Mouse (Mus musculus) heart, embryonic 16.5 days (tissue): ENCODE results near the gene Slc25a48. TPM values are rescaled to one million over a fixed set of nuclear protein-coding genes. Genes with fewer than 3 reads are reported as not detected.

Experiments
- ATAC-seq: fragments of 200-750 bp; cut with Nextera tagmentation; replicated peaks from 2 replicates; pipeline ENCODE4 v1.8.0; 2017; ENCODE audit warnings: moderate number of reproducible peaks; ENCODE audit not compliant: insufficient read depth, low FRiP score; ENCODE audit errors: extremely low read depth
- H3K27ac ChIP-seq: fragments of 300-500 bp; sonication (generic); 2 replicates; pipeline ENCODE4 v1.5.1; 2014; ENCODE audit warnings: mild to moderate bottlenecking, low read length, control low read depth, moderate library complexity
- H3K27me3 ChIP-seq: fragments of 300-500 bp; sonication (generic); 2 replicates; pipeline ENCODE4 v1.6.1; 2014; ENCODE audit warnings: low read length, mixed read lengths; ENCODE audit not compliant: control insufficient read depth, insufficient read depth
- H3K36me3 ChIP-seq: fragments of 300-500 bp; sonication (generic); 2 replicates; pipeline ENCODE4 v1.6.1; 2014; ENCODE audit not compliant: control insufficient read depth, insufficient read depth
- H3K4me1 ChIP-seq: fragments of 300-500 bp; sonication (generic); 2 replicates; pipeline ENCODE4 v1.6.1; 2014; ENCODE audit warnings: low read length, mixed read lengths; ENCODE audit not compliant: control insufficient read depth, insufficient read depth
- H3K4me2 ChIP-seq: fragments of 300-500 bp; sonication (generic); 2 replicates; pipeline ENCODE4 v1.6.1; 2014; ENCODE audit warnings: low read depth, mild to moderate bottlenecking, control low read depth, low read length
- H3K4me3 ChIP-seq: fragments of 300-500 bp; sonication (generic); 2 replicates; pipeline ENCODE4 v1.5.1; 2014; ENCODE audit warnings: mild to moderate bottlenecking, control low read depth, low read length
- H3K9ac ChIP-seq: fragments of 300-500 bp; sonication (generic); 2 replicates; pipeline ENCODE4 v1.6.1; 2014; ENCODE audit warnings: low read length, control low read depth
- H3K9me3 ChIP-seq: fragments of 300-500 bp; sonication (generic); replicated peaks from 2 replicates; pipeline ENCODE4 v1.6.1; 2016; ENCODE audit warnings: low read length; ENCODE audit not compliant: control insufficient read depth
- WGBS: fragments of 180-500 bp; shearing (Covaris S2); extraction: QIAGEN DNeasy Blood & Tissue Kit; methylation state at CpG from one replicate; pipeline ENCODE4 v1.1.7; 2014; 5-methylcytosine and 5-hydroxymethylcytosine counted together
- polyA plus RNA-seq: library from polyadenylated mRNA; unstranded; fragments of >200 nt; fragmentation: Nextera tagmentation; extraction: Ambion mirVana; gene quantifications from 2 replicates; pipeline ENCODE4 v1.2.1, GENCODE M21; 2015

Slc25a48 gene
- polyA plus RNA-seq, 1 experiment from 2014 or later: 0.13 TPM

- Histone ChIP-seq H3K9me3 (no peaks in the 10 kb centered on the region), H3K4me2 (no peak overlapping the region), H3K4me1 (no peaks in the 10 kb centered on the region), H3K9ac (no peak overlapping the region), H3K27me3 (0 out of 2 replicates have a peak, but pooled peaks cover 2% of the 10 kb centered on the region), H3K36me3 (no peaks in the 10 kb centered on the region), H3K4me3 (no peak overlapping the region), H3K27ac (no peak overlapping the region)
- ATAC-seq: no peak
- 71% methylated on average over 6 of the region's 6 CpGs for WGBS
Measured at GRCm38 (mm10) chr13:56463750-56464149, 25.6 kb downstream of the Slc25a48 start.

- Histone ChIP-seq H3K4me1 (no peaks in the 10 kb centered on the region), H3K4me2 (no peak overlapping the region), H3K9me3 (no peaks in the 10 kb centered on the region), H3K27ac (no peak overlapping the region), H3K27me3 (no peaks in the 10 kb centered on the region), H3K4me3 (no peak overlapping the region), H3K36me3 (no peaks in the 10 kb centered on the region), H3K9ac (no peak overlapping the region)
- 83% methylated on average over 7 of the region's 7 CpGs for WGBS
- ATAC-seq: no peak
Measured at GRCm38 (mm10) chr13:56467786-56468185, 29.6 kb downstream of the Slc25a48 start.

- Histone ChIP-seq H3K4me2 (no peak overlapping the region), H3K4me1 (no peaks in the 10 kb centered on the region), H3K27ac (no peak overlapping the region), H3K9ac (no peak overlapping the region), H3K9me3 (no peaks in the 10 kb centered on the region), H3K36me3 (no peaks in the 10 kb centered on the region), H3K4me3 (no peak overlapping the region), H3K27me3 (peaks cover 3% of the 10 kb centered on the region; the same call in 1 of the 2 replicates)
- 85% methylated on average over 4 of the region's 4 CpGs for WGBS
- no peak for ATAC-seq
Measured at GRCm38 (mm10) chr13:56468536-56468935, 30.4 kb downstream of the Slc25a48 start.

GRCm38 (mm10) chr13:56471211-56471610, 33.1 kb downstream of the Slc25a48 start:
- Histone ChIP-seq H3K27me3 (peaks cover 3% of the 10 kb centered on the region; the same call in 1 of the 2 replicates), H3K9me3 (no peaks in the 10 kb centered on the region)
- 79% methylated on average over 6 of the region's 6 CpGs for WGBS

GRCm38 (mm10) chr13:56471951-56472350, 33.8 kb downstream of the Slc25a48 start:
- H3K36me3 ChIP-seq: no peaks in the 10 kb centered on the region
- no peak overlapping the region for H3K4me3 ChIP-seq
- peaks cover 3% of the 10 kb centered on the region; the same call in 1 of the 2 replicates for H3K27me3 ChIP-seq
- 73% methylated on average over 9 of the region's 9 CpGs for WGBS
- H3K9me3 ChIP-seq: no peaks in the 10 kb centered on the region
- no peak for ATAC-seq
- no peak overlapping the region for H3K27ac ChIP-seq
- H3K4me1 ChIP-seq: no peaks in the 10 kb centered on the region
- no peak overlapping the region for H3K9ac ChIP-seq
- no peak overlapping the region for H3K4me2 ChIP-seq

More at GRCm38 (mm10) chr13:56471211-56471610, 33.1 kb downstream of the Slc25a48 start:
- Histone ChIP-seq H3K4me3 (no peak overlapping the region), H3K9ac (no peak overlapping the region), H3K27ac (no peak overlapping the region), H3K36me3 (no peaks in the 10 kb centered on the region), H3K4me2 (no peak overlapping the region), H3K4me1 (no peaks in the 10 kb centered on the region)
- ATAC-seq: no peak

- Histone ChIP-seq H3K27ac (no peak overlapping the region), H3K9me3 (no peaks in the 10 kb centered on the region), H3K27me3 (peaks cover 3% of the 10 kb centered on the region; the same call in 1 of the 2 replicates), H3K36me3 (no peaks in the 10 kb centered on the region), H3K4me2 (no peak overlapping the region), H3K4me1 (peaks cover 4% of the 10 kb centered on the region), H3K4me3 (no peak overlapping the region), H3K9ac (no peak overlapping the region)
- WGBS: 87% methylated on average over 9 of the region's 9 CpGs
- no peak for ATAC-seq
Measured at GRCm38 (mm10) chr13:56472661-56473060, 34.5 kb downstream of the Slc25a48 start.

- H3K4me2 ChIP-seq: 0 out of 2 replicates have a peak overlapping the region, but pooled peaks have one; percentile 6
- peak; percentile 45; the same call in 1 of the 2 replicates for ATAC-seq
- H3K9me3 ChIP-seq: no peaks in the 10 kb centered on the region
- H3K27ac ChIP-seq: no peak overlapping the region
- no peak overlapping the region for H3K9ac ChIP-seq
- 29% methylated on average over 4 of the region's 4 CpGs for WGBS
- peaks cover 7% of the 10 kb centered on the region for H3K4me1 ChIP-seq
- no peak overlapping the region for H3K4me3 ChIP-seq
- H3K27me3 ChIP-seq: peaks cover 3% of the 10 kb centered on the region; the same call in 1 of the 2 replicates
- H3K36me3 ChIP-seq: no peaks in the 10 kb centered on the region
Measured at GRCm38 (mm10) chr13:56475363-56475762, 37.2 kb downstream of the Slc25a48 start.

- no peak overlapping the region for H3K4me2 ChIP-seq
- no peak overlapping the region for H3K9ac ChIP-seq
- H3K27ac ChIP-seq: no peak overlapping the region
- 58% methylated on average over 5 of the region's 5 CpGs for WGBS
- H3K9me3 ChIP-seq: no peaks in the 10 kb centered on the region
- H3K4me3 ChIP-seq: no peak overlapping the region
- no peaks in the 10 kb centered on the region for H3K36me3 ChIP-seq
- peaks cover 3% of the 10 kb centered on the region; the same call in 1 of the 2 replicates for H3K27me3 ChIP-seq
- H3K4me1 ChIP-seq: peaks cover 7% of the 10 kb centered on the region
- no peak; the same call in 1 of the 2 replicates for ATAC-seq
Measured at GRCm38 (mm10) chr13:56476790-56477189, 38.6 kb downstream of the Slc25a48 start.

- Histone ChIP-seq H3K4me3 (no peak overlapping the region), H3K27me3 (peaks cover 3% of the 10 kb centered on the region; the same call in 1 of the 2 replicates), H3K9me3 (no peaks in the 10 kb centered on the region), H3K4me1 (peaks cover 7% of the 10 kb centered on the region), H3K27ac (no peak overlapping the region), H3K4me2 (no peak overlapping the region), H3K36me3 (no peaks in the 10 kb centered on the region), H3K9ac (no peak overlapping the region)
- no peak for ATAC-seq
- 14% methylated on average over 6 of the region's 6 CpGs for WGBS
Measured at GRCm38 (mm10) chr13:56477271-56477670, 39.1 kb downstream of the Slc25a48 start.
